Mouse (Mus musculus) thymus, adult 2 months (tissue): ENCODE data around the gene Ndufv3. TPM values are rescaled to one million over a fixed set of nuclear protein-coding genes. Genes with fewer than 3 reads are reported as not detected.

ENCODE experiments used
- DNase-seq: peaks from one replicate; pipeline ENCODE4 v3.0.0; 2021
- H3K27ac ChIP-seq: fragments of 200-500 bp; 2 replicates; pipeline ENCODE4 v1.5.1; 2012; ENCODE audit warnings: low read length, control low read depth; ENCODE audit not compliant: control insufficient read depth, insufficient read depth
- H3K27me3 ChIP-seq: fragments of 200-500 bp; 2 replicates; pipeline ENCODE4 v1.6.1; 2012; ENCODE audit warnings: mild to moderate bottlenecking, low read length, moderate library complexity, mixed read lengths; ENCODE audit not compliant: control insufficient read depth, insufficient read depth
- H3K36me3 ChIP-seq: fragments of 200-500 bp; 2 replicates; pipeline ENCODE4 v1.6.1; 2012; ENCODE audit warnings: mild to moderate bottlenecking, low read length, moderate library complexity; ENCODE audit not compliant: control insufficient read depth, insufficient read depth
- H3K4me1 ChIP-seq: fragments of 200-500 bp; replicated peaks from 2 replicates; pipeline ENCODE4 v1.6.1; 2012; ENCODE audit warnings: low read length; ENCODE audit not compliant: control insufficient read depth, insufficient read depth
- H3K4me3 ChIP-seq: fragments of 200-500 bp; 2 replicates; pipeline ENCODE4 v1.5.1; 2012; ENCODE audit warnings: mild to moderate bottlenecking, low read length, control low read depth, moderate library complexity; ENCODE audit not compliant: control insufficient read depth, insufficient read depth
- CTCF ChIP-seq: fragments of 200-500 bp; IDR thresholded peaks from 2 replicates; pipeline ENCODE4 v1.5.1; 2012; ENCODE audit warnings: mild to moderate bottlenecking, control low read depth, low read length, moderate library complexity, borderline replicate concordance; ENCODE audit not compliant: control insufficient read depth, poor library complexity, insufficient read depth; ENCODE audit errors: extremely low read depth
- POLR2A ChIP-seq: fragments of 200-500 bp; IDR thresholded peaks from 2 replicates; pipeline ENCODE4 v1.6.1; 2012; ENCODE audit warnings: mild to moderate bottlenecking, low read length, control low read depth, moderate library complexity; ENCODE audit not compliant: control insufficient read depth, poor library complexity, insufficient read depth; ENCODE audit errors: extremely low read depth
- WGBS: fragments of 180-500 bp; shearing (Covaris S2); methylation state at CpG from one replicate; pipeline ENCODE4 v1.1.7; 2018; 5-methylcytosine and 5-hydroxymethylcytosine counted together
- polyA plus RNA-seq: library from polyadenylated mRNA; depleted of rRNA; stranded (reverse); fragments of >200 nt; gene quantifications from 2 replicates; pipeline ENCODE4 v1.2.3, GENCODE M21; 2012

Gene Ndufv3
- polyA plus RNA-seq, 1 experiment, result 122 TPM

DNA sequence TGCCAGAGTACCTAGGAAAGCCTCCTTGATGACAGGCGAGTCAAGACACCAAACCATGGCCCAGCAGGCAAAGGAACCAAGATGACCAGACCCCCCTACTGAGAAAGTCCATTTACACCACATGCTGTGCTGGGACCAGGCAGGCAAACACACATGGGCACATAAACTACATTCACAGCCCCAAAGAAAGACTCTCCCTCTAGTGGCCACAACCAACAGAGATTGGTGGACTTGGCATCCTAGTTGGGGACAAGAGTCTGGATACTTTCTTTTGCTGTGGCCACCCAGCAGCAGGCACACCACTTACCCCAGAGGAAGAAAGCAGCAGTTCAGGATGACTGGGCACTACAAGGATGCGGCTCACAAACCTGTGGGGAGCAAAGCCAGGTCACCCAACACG, 19.0 kb upstream of the Ndufv3 start:
- Histone ChIP-seq H3K4me1 (no peaks in the 10 kb centered on the region), H3K27ac (no peak overlapping the region), H3K36me3 (peaks cover 5% of the 10 kb centered on the region), H3K4me3 (no peak overlapping the region), H3K27me3 (no peaks in the 10 kb centered on the region)
- WGBS, result 96% methylated on average over 3 of the region's 3 CpGs
- DNase-seq, result no peak
- no peak for TF ChIP-seq CTCF
- no peak for TF ChIP-seq POLR2A

DNA sequence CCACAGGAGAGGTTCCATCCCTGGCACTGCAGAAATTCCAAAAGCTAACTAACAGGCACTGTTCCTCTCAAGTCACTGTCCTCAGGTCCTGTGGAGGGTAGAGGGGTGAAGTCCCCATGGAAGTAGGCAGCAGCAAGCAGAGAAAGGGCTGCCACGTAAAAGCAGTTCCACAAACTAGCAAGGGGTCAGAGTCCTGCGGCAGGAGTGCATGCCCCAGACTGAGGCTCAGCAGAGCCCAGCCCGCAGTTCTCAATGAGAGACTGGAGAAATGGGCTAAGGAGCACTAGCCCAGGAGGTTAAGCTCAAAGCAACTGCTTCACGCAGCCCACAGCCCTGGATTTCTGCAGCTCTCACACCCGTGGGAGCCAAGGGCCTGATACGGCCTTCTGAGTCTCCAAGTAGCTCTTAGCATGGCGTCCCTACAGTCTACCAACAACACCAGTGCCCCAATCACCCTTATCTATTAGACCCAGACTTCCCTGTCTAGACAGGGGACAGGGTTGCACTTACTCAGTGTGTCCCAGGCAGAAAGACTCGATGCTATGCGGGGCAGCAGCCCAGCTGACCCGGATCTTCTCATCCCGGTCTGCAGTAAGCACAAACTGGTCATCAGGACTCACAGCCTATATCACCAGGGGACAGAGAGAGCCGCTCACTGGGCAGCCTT, 17.5 kb upstream of the Ndufv3 start:
- DNase-seq, result no peak
- H3K36me3 ChIP-seq, result peaks cover 5% of the 10 kb centered on the region
- TF ChIP-seq POLR2A (no peak), CTCF (no peak)

DNA sequence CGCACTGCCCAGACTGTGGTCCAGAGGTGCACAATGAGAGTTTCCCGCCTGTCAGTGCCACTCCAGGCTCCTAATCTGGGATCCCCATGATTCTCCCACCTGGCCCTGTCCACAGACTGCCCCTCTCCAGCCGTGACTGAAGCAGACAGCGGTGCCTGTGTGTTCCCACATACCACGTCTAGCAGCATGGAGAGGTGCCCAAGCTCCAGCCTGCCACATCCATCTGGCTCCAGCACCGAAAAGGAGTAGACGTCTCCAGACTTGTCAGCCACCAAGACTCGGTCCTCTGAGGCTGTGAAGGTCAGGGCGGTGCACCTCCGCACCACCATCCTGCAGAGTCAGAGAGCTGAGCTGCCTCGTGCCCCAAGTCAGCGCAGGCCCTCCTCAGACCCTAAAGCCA, 16.6 kb upstream of the Ndufv3 start:
- DNase-seq, result no peak
- H3K36me3 ChIP-seq, result peaks cover 5% of the 10 kb centered on the region
- no peak overlapping the region for H3K27ac ChIP-seq
- 98% methylated on average over 12 of the region's 12 CpGs for WGBS
- no peak overlapping the region for H3K4me3 ChIP-seq
- H3K27me3 ChIP-seq, result no peaks in the 10 kb centered on the region
- TF ChIP-seq POLR2A (no peak), CTCF (no peak)
- no peaks in the 10 kb centered on the region for H3K4me1 ChIP-seq

More for the DNA sequence above, 17.5 kb upstream of the Ndufv3 start:
- Histone ChIP-seq H3K4me1 (no peaks in the 10 kb centered on the region), H3K27ac (no peak overlapping the region), H3K27me3 (no peaks in the 10 kb centered on the region), H3K4me3 (no peak overlapping the region)
- WGBS, result 95% methylated on average over 12 of the region's 12 CpGs

DNA sequence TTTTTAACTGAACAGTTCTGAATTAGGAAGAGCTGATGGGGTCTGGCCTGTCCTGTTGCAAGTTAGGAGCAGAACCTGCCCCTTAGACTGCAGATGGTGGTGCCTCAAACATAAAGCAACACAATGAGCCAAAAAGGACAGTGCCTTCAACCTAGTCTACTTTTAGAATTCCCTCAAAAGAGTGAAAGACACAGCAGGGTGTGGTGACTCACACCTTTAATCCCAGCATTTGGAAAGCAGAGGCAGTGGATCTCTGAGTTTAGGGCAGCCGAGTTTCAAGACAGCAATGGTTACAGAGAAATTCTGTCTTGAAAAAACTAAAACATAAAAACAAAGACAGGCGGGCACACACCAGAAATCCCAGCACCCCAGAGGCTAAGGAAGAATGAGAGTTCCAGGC, 16.0 kb upstream of the Ndufv3 start:
- no peak overlapping the region for H3K4me3 ChIP-seq
- H3K4me1 ChIP-seq, result no peaks in the 10 kb centered on the region
- DNase-seq, result no peak
- WGBS, result 95% methylated on average over 2 of the region's 2 CpGs
- no peaks in the 10 kb centered on the region for H3K27me3 ChIP-seq
- peaks cover 5% of the 10 kb centered on the region for H3K36me3 ChIP-seq
- no peak overlapping the region for H3K27ac ChIP-seq
- no peak for TF ChIP-seq CTCF
- TF ChIP-seq POLR2A, result no peak

DNA sequence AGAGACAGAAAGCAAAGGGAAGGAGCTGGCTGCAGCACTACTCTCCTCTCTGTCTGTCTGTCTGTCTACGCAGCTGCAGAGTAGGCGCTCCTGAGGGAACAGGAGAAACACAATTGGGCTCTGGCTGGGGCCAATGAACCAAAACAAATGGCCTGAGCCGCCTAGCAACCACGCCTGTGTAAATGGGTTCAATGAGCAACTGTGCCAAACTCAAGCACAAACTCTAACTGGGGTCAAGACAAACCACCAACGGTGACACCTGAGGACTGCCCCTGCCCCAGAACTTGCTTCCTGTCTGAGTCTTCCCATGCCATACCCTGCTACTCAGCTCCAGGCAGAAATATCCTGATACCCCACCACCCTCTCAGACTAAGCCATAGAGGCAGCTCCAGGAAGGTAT, 14.9 kb upstream of the Ndufv3 start:
- peaks cover 5% of the 10 kb centered on the region for H3K36me3 ChIP-seq
- TF ChIP-seq CTCF (no peak), POLR2A (no peak)

DNA sequence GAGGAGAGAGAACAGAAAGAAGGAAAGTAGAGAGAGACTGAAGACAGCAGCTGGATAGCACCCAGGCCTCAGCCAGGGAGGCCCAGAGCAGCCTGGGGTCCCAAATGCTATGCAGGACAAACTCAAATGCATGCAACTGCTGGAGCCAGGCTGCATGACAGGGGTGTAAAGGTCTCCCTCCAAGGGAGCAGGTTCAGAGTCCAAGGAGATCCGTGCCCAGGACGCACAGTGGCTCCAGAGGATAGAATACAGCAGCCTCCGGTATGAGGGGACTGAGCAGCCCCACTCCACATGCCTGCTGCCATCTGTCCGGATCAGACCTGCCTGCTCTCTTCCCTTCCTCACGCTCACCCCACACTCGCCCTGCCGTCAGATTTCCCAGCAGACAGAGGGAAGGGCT, 13.6 kb upstream of the Ndufv3 start:
- Histone ChIP-seq H3K36me3 (peaks cover 5% of the 10 kb centered on the region), H3K4me3 (no peak overlapping the region), H3K27me3 (no peaks in the 10 kb centered on the region), H3K27ac (no peak overlapping the region), H3K4me1 (no peaks in the 10 kb centered on the region)
- DNase-seq, result no peak
- WGBS, result 96% methylated on average over 7 of the region's 7 CpGs
- TF ChIP-seq CTCF, result no peak
- TF ChIP-seq POLR2A, result no peak

More for the DNA sequence above, 14.9 kb upstream of the Ndufv3 start:
- Histone ChIP-seq H3K4me3 (no peak overlapping the region), H3K4me1 (no peaks in the 10 kb centered on the region), H3K27me3 (no peaks in the 10 kb centered on the region), H3K27ac (no peak overlapping the region)
- WGBS, result 96% methylated on average over 5 of the region's 5 CpGs
- DNase-seq, result no peak

DNA sequence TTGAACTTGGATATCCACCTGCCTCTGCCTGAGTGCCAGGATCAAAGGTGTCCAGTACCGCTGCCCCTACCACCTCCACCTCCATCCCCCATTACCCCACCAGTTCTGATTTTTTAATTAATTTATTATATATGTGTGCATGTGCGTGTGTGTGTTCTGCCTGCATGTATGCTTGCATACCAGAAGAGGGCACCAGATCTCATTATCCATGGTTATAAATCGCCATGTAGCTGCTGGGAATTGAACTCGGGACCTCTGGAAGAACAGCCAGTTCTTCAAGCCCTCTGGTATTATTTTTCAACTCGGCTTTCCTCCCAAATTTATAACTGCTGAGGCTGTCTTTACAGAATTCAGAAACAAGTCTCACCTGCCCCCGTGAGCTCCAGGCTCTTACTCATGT, 9.0 kb upstream of the Ndufv3 start:
- Histone ChIP-seq H3K4me3 (no peak overlapping the region), H3K4me1 (peaks cover 2% of the 10 kb centered on the region; the same call in 1 of the 2 replicates), H3K36me3 (no peaks in the 10 kb centered on the region), H3K27ac (no peak overlapping the region), H3K27me3 (no peaks in the 10 kb centered on the region)
- TF ChIP-seq POLR2A, result no peak
- TF ChIP-seq CTCF, result no peak
- WGBS, result 96% methylated on average over 6 of the region's 6 CpGs
- no peak for DNase-seq
